Mouse (Mus musculus): ENCODE measurements around the gene Zfp811.
"Not testable (repeated sequence)": the region's sequence is repeated elsewhere in the genome, so short reads cannot be mapped to it uniquely, and the experiment has no call there.

Gene Zfp811

DNA sequence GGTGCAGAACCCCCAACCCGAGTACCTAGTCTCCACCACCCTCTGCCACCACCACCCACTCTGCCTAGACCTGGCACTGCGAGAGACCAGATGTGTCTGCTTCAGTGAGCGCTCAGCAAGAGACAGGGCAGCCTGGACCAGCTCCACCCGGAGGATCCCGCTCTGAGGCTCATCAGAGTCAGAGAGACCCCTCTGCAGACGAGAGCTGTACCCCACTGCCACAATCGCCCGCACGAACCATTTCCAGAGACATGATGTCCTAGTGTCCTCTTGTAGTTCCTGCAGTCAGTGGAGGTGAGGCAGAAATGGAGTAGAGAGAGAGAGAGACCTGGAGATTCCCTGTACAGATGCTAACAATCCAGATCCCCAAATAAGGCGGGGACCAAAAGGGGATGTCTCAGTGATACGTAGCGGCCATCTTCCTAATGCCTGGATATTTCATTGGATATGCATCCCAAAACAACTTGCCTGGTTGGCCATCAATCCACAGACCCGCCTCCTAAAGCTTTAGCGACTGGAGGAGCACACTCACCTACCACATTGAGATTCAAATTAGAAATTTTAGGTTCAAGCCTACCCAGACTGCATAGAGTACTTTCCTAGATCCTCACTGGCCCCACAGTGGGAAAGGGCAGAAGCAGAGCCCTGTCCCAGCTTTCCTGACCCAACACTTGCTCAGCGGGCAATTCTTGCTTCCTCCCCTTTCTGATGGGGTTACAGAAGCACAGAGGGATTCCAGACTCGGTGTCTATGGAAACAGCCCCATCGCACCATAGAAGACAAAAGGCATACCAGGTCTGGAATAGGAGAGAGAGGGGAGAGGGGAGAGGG is at the start of gene Zfp811:
TSS of gene Zfp811 (minus strand) at position 388 of the 831 bp plus-strand sequence.
- DNase-seq = peak; percentile 51

DNA sequence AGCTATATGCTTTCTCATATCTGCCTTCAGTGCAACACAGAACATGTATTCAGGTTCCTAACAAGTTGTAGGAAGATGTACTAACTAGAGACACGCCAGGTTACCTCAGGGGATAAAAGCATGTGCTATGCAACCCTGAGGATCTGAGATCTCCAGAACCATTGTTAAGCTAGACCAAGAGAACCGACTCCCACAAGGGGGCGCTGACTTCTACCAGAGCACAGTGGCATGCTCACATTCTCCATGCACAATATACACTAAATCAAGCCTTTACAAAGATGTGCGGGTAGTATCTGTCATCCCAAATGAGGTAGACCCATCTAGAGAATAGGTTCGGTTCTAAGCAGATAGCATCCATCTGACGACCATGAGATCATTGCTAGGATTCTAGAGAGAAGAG is 47.0 kb upstream of the Zfp811 start:
- DNase-seq = not testable (repeated sequence)

DNA sequence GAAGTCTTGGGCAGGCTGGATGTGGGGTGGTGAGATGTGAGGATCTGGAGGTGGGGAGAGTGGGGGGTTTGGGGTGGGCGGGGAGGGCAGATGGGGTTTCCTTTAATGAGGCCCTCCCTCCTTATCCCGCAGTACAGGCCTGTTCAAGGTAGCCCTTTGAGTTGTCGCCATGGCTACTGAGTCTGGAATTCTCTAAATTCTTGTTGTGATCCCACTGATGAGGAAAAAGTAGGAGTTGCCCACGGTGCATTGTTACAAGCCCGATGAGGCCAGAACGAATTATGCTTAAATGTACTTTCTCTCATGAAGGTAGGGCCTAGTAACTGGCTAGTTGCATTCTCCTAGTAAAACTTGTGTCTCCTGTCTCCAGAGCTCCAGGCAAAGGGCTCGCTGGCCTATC is 41.9 kb upstream of the Zfp811 start:
- no peak for DNase-seq

DNA sequence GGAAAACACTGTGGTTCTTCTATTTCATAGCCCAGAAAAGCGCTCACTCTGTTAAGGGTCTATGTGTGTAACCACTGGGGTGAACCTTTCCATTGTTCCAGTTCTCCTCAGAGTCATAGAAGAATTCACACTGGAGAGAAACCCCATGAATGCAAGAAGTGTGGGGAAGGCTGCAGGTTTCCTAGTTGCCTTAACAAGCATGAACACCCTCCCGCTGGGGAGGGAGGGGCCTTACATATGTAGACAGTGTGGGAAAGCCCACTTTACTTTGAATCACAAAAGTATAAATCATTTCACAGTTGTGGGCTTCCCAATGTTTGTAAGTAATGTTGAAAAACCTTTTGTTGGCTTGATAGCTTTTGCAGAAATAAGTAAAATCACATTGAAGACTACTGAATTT is 31.7 kb upstream of the Zfp811 start:
- DNase-seq = no peak

DNA sequence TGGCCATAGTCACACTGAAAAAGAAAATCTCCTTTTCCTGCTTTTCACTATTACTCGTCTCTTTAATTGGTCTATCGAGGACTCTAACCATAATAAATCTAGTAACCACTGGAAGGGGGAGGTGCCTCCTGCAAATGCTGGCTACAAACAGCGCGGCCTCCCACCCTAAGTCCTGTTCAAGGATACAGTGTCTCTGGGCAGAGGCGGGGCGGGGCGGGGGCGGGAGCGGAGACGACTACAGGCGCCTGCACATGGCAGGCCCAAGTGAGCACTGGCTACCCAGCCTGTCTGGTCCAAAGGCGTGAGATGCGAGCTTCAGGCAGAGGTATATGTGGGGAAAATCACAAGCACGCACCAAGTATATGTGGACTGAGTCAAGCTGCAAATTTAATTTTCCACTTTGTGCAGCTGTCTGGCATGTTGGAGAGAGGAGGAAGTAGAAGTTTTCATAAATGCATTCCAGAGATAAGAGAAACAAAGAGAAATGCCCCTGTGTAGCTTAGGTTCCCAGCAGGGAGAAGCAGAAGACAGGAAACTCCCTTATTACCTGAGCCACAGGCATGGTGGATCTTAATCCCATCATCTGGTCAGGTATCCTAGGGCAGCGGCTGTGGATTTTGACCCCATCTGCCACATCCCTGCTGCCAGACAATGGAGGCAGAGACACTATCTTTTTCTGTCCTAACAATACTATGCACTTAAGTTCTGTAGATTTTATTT is 29.5 kb upstream of the Zfp811 start:
- peak; percentile 49 for DNase-seq

DNA sequence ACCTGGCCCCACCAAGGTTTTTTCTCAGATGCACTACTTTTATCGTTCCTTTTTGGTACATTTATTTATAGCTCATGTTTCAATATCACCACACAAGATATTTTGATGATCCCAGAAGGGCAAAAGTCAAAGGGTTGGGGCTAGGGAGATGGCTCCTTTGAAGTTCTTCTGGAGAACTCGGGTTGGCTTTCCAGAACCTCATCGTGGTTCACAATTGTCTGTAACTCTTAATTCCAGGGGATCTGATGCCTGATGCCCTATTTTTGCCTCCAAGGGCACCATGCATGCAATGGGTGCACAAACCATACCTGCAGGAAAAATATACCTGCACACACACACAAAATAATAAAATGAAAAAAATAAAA is 20.7 kb upstream of the Zfp811 start:
- no peak for DNase-seq

DNA sequence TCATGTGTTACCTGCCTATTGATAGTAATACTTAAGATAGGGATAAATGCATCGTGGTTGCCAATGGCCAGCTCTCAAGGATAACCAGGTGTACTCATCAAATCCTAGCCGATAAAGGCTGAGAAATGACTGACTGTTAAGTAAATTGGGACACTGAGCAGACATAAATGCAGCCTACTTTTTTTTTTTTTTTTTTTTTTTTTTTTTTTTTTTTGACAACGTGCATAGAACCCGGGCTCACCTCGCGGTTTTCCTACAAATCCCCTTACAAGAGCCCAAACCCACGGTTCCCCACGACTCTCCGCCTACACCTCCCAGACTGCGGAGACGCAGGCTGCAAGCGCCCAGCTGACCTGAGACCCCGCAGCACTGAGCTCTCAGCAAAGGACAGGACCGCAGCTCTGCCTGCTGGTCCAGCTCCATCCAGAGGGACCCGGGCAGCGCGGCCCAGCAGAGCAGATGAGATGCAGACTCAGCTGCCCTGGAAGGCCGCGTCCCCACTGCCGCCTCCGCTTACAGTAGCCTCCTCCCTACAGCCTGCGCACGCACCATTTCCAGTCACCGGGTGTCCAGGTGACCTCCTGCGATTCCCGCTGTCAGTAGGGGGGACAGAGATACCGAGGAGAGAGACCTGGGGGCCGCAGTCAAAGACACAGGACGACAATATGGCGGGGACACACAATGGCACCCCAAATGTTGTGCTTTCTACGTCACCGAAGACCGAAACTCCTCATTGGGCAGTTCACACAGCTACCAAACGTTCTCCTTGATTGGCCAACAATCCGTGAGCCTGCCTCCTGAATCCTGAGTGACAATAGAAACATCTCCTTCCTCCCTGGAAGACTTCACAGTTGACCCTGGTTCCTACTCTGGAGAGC is 20.0 kb upstream of the Zfp811 start, which contains the start of gene Zfp799:
TSS of gene Zfp799 (minus strand) at position 722 of the 878 bp plus-strand sequence.
- DNase-seq = peak; percentile 83

DNA sequence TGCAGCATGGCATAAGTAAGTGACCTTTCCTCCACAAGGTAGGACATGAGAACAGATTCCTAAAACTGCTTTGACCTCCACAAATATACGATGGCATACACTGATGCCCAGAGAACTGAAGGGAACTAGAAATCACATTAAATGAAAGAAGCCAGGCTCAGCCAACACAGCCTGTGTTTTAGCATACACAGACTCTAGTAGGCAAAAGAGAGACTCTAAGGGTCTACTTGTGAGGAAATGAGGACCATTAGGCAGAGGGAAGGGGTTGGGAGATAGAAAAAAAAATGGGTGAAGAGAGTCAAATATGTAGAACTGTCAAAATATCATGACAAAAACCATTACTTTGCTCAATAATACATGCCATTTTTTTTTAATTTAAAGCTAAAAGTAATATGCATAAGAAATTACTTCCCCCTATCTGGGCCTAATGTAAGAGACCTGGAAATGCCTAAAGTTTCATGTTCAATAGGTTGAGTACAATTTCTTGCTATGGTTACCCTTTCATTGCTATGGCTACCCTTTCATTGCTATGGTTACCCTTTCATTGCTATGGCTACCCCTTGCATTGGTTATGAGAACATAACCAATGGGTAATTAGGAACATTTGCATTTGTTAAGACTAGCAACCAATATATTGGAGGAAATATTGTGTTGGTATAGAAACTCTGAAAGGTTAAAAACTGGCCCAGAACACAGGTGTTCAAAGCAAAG is 6.5 kb upstream of the Zfp811 start:
- no peak for DNase-seq

DNA sequence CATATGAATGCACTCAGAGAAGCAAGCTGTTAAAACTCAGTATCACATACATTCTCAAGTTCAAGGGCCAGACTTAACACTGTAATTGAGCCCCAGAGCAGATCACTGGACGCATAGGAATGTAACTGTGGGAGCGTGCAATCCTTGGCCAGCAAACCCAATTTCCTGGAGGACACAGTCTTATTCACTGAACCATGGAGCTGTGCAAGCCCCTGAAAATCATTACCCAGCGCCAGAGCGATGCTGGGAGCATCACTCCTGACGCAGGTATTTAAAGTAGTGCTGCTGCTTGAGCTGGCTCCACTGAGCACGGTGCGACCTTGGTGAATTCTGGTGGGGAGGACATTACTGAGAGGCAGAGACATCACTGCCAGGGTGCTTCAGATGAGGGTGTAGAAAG is 4.4 kb upstream of the Zfp811 start:
- peak; percentile 54 for DNase-seq

DNA sequence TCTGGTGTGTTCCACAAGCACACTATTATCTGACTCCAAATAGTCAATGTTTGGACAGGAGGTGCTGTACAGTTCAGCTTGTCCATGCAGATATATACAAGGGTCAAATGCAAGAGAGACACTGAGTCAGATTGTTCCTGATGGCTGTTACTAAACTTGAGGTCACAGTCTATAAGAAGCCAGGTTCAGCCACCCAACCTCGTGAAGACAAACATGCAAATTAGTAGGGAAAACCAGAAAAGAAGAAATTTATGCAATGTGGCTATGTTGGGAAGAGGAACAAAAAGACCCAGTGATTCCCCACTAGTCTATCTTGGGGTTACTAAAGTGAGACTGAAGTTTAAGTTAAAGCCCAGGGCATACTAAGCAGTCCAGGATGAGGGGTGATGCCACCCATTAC is 917 bp upstream of the Zfp811 start:
- DNase-seq = no peak

DNA sequence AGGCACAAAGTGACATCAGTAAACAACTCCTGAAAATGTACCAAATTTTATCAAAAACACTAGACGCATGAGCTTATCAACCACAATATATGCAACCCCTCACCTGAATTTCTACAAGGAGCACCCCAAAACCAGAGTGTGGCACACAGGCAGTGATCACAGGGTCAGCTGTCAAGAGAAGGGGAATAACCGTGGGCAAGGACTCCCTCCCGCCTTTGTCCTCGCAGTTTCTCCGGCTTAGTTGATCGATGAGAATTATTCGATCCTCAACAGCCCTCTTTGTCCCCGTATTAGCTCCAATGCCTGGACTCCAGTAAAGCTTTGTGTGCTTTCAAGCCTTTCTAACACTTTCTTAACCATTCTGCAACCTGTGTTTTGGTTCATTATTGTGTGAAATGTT is 810 bp downstream of the Zfp811 start:
- no peak for DNase-seq

DNA sequence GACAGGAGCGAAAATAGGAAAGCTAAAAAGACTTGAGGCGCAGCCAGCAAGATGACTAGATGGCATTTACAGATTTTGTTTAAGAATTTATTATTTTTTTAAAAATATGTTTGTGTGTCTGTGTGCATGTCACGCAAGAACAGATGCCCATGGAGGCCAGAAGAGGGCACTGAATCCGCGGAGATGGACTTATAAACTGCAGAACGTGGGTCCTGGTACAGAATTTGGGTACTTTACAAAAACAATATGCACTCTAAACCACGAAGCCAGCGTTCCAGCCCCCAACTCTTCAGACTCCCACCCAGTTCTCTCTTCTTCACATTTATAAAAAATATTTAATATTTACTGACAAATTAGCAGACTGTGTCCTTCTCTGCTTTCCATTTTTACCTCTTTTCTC is 20.5 kb downstream of the Zfp811 start:
- DNase-seq = no peak

DNA sequence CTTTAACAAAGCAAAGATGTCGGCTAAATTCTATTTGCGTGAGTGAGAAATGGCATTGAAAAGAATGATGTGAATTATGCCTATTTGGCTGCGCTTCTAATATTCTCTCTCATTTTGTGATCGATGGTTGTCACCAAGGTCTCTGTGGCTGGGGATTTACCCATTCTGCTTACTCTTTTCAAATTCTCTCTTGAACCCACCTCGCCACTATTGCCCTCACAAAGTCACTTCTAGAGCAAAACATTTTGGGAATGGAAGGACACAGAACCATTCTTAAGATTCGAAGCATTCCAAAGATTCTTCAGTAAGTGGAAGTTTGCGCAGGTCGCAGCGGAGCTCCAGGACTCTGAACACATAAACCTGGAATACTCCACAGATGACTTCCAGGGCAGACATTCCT is 21.2 kb downstream of the Zfp811 start:
- no peak for DNase-seq

DNA sequence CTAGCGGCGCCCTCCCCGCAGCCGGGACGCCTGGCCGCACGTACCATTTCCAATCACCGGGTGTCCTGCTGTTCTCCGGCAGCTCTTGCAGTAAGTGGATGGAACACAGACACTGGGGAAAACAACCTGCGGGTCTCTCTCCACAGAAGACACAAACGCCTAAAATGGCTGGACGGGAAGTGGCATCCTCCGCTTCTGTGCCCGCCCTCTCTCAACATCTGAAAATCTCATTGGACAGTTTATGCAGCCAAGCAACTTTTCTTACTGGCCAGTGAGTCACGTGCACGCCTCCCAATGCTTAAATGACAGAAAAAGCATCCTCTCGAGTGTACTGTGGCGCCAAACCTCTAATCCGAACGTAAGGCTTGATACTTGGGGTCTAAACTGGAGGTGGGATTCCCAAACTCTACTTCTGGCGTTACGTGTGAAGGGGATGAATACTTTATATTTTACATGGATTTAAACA is 21.6 kb downstream of the Zfp811 start, which contains the start of gene Zfp871:
TSS of gene Zfp871 (minus strand) at position 194 of the 466 bp plus-strand sequence.
- DNase-seq = peak; percentile 90

DNA sequence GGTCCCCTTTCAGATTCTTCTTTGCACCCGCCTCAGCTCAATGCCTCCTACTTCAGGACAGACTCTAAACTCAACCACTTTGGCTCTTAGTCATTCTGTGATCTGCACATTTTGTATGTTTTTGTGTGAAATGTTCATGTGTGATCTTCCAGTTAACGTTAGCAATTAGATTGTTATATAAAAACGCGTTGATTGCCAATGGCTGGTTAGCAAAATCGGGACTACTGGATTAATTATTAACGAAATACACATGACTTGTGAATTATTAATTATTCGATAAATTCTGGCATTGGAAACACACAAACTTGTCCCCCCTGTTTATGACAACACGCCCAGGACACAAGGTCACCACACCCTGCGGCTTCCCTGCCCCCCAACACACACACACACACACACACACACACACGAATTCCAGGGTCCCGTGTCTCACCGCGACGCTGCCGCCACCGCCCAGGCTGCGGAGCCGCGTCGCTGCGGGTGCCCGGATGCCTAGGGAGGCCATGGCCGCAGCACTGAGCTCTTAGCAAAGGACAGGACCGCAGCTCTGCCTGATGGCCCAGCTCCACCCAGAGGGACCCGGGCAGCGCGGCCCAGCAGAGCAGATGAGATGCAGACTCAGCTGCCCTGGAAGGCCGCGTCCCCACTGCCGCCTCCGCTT is 22.2 kb downstream of the Zfp811 start:
- peak; percentile 71 for DNase-seq

DNA sequence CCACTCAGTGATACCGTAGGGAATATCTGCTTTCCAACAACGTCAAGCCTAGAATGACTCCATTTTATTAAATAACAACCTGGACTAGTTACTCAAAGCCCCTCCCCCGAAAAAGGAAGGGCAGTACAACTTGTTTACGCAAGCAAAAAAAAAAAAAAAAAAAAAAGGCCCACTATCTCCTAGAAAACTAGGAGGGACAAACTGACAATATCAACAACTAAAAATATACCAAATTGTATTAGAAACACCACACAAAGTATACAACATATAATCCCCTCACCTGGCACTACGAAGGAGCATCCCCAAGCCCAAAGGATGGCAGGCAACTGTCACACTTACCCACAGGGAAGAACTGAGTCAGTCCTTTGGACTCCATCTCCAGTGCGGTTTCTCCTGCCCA is 22.8 kb downstream of the Zfp811 start:
- DNase-seq = no peak

DNA sequence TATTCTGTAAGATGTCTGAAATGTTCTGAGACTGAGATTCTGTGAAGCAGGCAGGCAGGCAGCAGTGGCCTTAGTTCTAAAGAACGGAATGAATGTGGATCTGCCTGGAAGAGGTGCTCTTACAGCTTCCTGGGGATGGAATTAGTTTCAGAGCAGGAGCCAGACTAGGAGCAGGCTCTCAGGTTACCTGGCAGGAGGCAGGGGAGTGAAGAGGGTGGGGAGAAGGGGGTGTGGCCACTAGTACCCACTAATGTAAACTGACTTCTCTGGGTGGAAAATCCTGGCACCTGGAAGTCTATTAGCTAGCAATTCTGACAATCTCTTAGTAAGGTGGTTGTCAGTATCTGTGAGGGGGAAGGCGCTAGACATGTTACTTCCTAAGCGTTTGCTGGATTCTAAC is 24.1 kb downstream of the Zfp811 start:
- peak; percentile 16 for DNase-seq

DNA sequence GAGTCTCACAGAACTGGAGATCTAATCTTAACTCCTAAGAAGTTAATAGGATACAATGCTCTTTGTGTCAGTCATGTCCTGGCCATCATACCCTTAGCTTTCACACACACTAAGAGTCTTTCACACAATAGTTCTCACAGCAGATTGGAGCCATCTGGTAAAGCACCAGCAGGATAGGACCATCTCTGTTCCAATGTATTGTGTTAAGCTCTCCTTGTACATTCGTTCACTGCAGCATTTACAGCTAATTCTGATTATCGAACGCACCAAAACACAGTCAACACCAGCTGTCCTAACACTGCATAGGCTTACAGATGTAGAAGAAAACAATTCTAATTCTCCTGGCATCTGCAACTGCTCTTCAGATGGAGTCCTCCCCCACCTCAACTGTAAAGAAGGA is 32.2 kb downstream of the Zfp811 start:
- DNase-seq = no peak

DNA sequence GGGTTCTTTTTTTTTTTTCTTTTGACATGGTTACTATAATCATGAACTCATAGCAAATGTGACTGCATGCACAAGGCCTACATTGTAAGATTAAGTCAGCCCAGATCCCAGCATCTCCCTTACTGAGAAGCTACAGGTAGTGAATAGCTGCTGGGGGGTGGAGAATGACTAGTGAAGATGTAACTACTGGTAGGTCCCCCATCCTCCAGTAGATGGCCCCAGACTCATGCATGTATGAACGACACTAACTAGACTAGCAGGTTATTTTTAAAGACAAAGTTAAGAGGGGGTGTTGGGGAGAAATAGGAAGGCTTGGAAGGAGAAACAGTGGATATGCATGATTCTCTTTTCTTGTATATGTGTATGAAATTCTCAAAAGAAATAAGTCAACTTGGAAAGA is 38.5 kb downstream of the Zfp811 start:
- peak; percentile 39 for DNase-seq

DNA sequence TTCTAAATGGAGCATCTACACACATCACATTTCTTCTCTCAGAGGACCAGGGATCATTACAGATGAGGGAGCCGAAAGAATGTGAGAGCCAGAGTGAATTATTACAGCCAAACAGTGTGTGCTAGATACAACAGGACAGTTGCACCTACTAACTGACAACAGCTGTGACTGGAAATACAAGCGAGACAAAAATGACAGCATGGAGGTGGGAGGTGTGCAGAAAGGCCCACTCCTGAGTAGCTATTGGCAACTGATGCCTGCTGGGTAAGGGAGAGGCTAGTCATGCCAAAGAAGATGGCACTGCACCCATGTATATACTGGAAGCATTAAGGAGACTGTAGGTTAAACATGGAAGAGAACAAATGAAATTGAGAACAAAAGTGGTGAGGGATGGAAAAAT is 43.3 kb downstream of the Zfp811 start:
- DNase-seq = no peak

DNA sequence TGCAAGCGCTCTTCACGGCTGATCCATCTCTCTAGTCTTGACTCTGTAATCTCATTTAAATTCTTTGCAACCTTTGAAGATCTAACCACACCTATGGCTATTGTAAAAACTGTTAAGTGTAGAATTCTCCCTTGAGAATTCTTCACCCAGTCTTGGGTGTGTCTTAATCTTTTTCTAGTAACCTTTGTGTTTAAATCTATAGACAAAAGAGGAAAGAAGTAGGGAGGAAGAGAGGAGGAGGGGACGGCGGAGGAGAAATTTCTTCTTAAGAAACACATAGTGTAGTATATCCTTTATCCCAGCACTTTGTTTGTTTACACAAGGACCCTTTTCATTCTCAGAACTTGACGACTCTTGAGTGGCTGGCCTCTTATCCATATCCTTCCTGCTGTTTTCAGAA is 52.4 kb downstream of the Zfp811 start:
- DNase-seq = no peak

DNA sequence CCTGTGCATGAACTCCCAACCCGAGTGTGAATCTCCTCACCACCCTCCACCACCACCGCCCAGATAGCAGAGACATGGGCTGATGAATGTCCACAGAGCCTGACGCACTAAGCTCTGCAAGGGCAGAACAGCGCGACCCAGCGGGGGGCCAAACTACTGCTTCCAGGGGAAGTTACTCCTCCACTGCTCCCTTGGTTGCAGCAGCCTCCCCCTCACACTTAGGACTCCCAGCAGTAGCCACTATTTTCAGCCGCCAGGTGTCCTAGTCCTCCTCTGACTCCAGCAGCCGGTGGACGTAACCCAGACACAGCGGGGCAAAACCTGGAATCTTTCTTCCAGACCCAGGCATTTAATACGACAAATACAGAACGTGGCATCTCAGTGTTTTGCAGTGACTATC is 56.1 kb downstream of the Zfp811 start:
- peak; percentile 60 for DNase-seq
